Mouse (Mus musculus): ENCODE measurements at regions not wholly inside any gene's neighbourhood (a gene's known extent, or its start where the extent isn't known, plus 50 kb on each side); places are given as distances from the start of the nearest gene placed in this dataset.

GRCm38 (mm10) chr3:130803591-130804326, 73.6 kb upstream of the Rpl34 start:
- TF ChIP-seq CTCF (IDR thresholded peaks at IDR 0.05; ENCODE audit: extremely low read depth, insufficient read length, insufficient replicate concordance, low read depth, low read length) = no peak
- TF ChIP-seq POLR2A (IDR thresholded peaks at IDR 0.05; ENCODE audit: low read depth, low read length) = no peak
